Mouse (Mus musculus) heart, postnatal 0 days (tissue): ENCODE results near the gene Obox6.

Experiments
- CTCF ChIP-seq: IDR thresholded peaks from 2 replicates; pipeline ENCODE4 v1.5.1; 2016; ENCODE audit warnings: antibody characterized with exemption, control low read depth, low read depth
- EP300 ChIP-seq: IDR thresholded peaks from 2 replicates; pipeline ENCODE4 v1.6.1; 2016; ENCODE audit warnings: antibody characterized with exemption, low read depth

DNA sequence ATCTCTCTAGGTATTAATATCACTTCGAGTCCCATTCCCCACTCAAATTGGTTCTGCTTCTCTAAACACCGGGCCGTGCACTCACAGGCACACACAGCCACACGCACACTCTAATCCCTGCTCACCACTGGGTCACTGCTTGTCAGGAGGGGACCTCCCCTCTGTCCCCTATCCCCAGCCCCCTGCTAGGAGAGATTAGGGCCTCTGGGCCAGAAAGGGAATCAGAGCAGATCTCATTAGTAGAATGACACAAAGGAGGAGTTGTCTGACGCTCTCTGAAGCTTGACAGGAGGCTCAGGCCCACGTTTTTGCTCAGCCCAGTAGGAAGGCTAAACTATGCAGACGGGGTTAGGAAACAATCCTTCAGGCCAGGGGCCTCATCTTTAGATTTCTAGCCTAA is 41.9 kb upstream of the Obox6 start:
- TF ChIP-seq CTCF: no peak
- no peak for TF ChIP-seq EP300
